ENCODE assay signal across 10 mouse cellular contexts in the genomic region with DNA sequence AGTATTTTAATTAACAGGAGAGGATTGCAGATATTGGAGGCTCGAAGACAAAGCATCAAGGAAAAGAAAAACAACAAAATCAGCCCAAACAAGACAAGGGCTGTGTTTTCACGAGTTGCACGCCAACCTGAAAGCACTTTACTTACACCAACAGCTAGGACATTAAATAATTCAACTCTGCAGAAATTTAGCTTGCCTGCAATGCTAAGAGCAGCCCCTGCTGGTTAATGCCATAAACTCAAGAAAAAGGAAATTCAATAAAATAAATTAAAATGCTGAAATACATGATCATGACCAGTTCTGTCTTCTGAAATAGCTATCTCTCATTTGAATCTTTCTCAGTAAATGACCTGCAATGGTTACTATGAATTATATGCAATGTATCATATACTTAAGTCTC.
DNase-seq lines count a peak whose midpoint lies in the region; ATAC-seq and TF ChIP-seq lines count a peak whose summit lies in the region.
"Had no signal": no experiment of that assay in that cellular context is flagged by ENCODE, and none has a peak within 500 bp of the region (broad histone marks: within the 10 kb centered on the region; RNA-seq: fewer than 3 reads in every experiment).

No protein-coding gene starts in this region.

- TF ChIP-seq EP300 in lung, postnatal 0 days (IDR thresholded peaks at IDR 0.05): no peak

- no peaks in the 10 kb centered on the region for H3K4me1 ChIP-seq in kidney, postnatal 0 days (replicated peaks; ENCODE audit: insufficient read depth, low read length)
- no peaks in the 10 kb centered on the region for H3K4me1 ChIP-seq in lung, postnatal 0 days (ENCODE audit: insufficient read depth, low read depth, low read length)
- H3K4me1 ChIP-seq in lung, adult 2 months (ENCODE audit: control insufficient read depth, insufficient read depth, low read length): no peaks in the 10 kb centered on the region
- H3K4me1 ChIP-seq: hindbrain, embryonic 12.5 days had no signal

- H3K27ac ChIP-seq in kidney, postnatal 0 days: no peak overlapping the region
- H3K27ac ChIP-seq in lung, postnatal 0 days (ENCODE audit: low read length): no peak overlapping the region
- H3K27ac ChIP-seq: hindbrain, embryonic 12.5 days had no signal

- no peak for TF ChIP-seq POLR2A in lung, adult 2 months (IDR thresholded peaks at IDR 0.05; ENCODE audit: borderline replicate concordance, extremely low read depth, low read depth, low read length)
- no peak for TF ChIP-seq POLR2A in brain, embryonic 14.5 days (IDR thresholded peaks at IDR 0.05; ENCODE audit: borderline replicate concordance, extremely low read depth, insufficient read depth, insufficient read length, poor library complexity, severe bottlenecking)

- no peaks in the 10 kb centered on the region for H3K27me3 ChIP-seq in kidney, postnatal 0 days (ENCODE audit: insufficient read depth, low read length)
- H3K27me3 ChIP-seq in lung, postnatal 0 days (replicated peaks; ENCODE audit: insufficient read depth, low read length): no peaks in the 10 kb centered on the region
- H3K27me3 ChIP-seq: hindbrain, embryonic 12.5 days had no signal

- H3K4me2 ChIP-seq in kidney, postnatal 0 days (ENCODE audit: low read length): no peak overlapping the region
- no peak overlapping the region for H3K4me2 ChIP-seq in lung, postnatal 0 days (replicated peaks; ENCODE audit: low read depth, low read length)
- H3K4me2 ChIP-seq: heart, embryonic 11.5 days; hindbrain, embryonic 12.5 days had no signal

- H3K9me3 ChIP-seq in kidney, postnatal 0 days (replicated peaks; ENCODE audit: low read length): no peaks in the 10 kb centered on the region
- no peaks in the 10 kb centered on the region for H3K9me3 ChIP-seq in lung, postnatal 0 days (ENCODE audit: low read length)
- H3K9me3 ChIP-seq: hindbrain, embryonic 12.5 days had no signal

- H3K4me3 ChIP-seq in kidney, postnatal 0 days (replicated peaks; ENCODE audit: low read depth, low read length): no peak overlapping the region
- H3K4me3 ChIP-seq in lung, postnatal 0 days (ENCODE audit: low read depth, low read length): no peak overlapping the region
- H3K4me3 ChIP-seq in lung, adult 2 months (replicated peaks; ENCODE audit: extremely low read depth, low read depth, low read length): no peak overlapping the region
- H3K4me3 ChIP-seq: hindbrain, embryonic 12.5 days had no signal

- no peaks in the 10 kb centered on the region for H3K36me3 ChIP-seq in kidney, postnatal 0 days (ENCODE audit: insufficient read depth, low read length)
- H3K36me3 ChIP-seq in lung, postnatal 0 days (ENCODE audit: insufficient read depth, low read length): no peaks in the 10 kb centered on the region
- H3K36me3 ChIP-seq: hindbrain, embryonic 12.5 days had no signal

- peak; percentile 81 for DNase-seq in kidney, postnatal 0 days (ENCODE audit: low spot score)
- no peak for DNase-seq in kidney, adult 9 months
- DNase-seq in lung, postnatal 0 days (ENCODE audit: low spot score): peak; percentile 25
- no peak for DNase-seq in lung, adult 2 months
- DNase-seq in brain, embryonic 14.5 days (ENCODE audit: low read depth): peak; percentile 78
- peak; percentile 55 for DNase-seq in retina, embryonic 14.5 days (ENCODE audit: low spot score)
- DNase-seq: thymus, postnatal 25 days had no signal

- 15% methylated on average over 3 of the region's 3 CpGs for WGBS in kidney, postnatal 0 days
- WGBS in lung, postnatal 0 days: 30% methylated on average over 3 of the region's 3 CpGs
- WGBS in lung, adult 2 months: 20% methylated on average over 3 of the region's 3 CpGs

- no peak for ATAC-seq in kidney, postnatal 0 days (replicated peaks; ENCODE audit: low FRiP score, low read depth)
- ATAC-seq in lung, postnatal 0 days: no peak
- ATAC-seq in erythroblast, adult 5-6 weeks (replicated peaks; ENCODE audit: low FRiP score, poor library complexity, severe bottlenecking): no peak

- no peak overlapping the region for H3K9ac ChIP-seq in kidney, postnatal 0 days (ENCODE audit: low read depth, low read length)
- no peak overlapping the region for H3K9ac ChIP-seq in lung, postnatal 0 days (replicated peaks; ENCODE audit: low read depth)
- H3K9ac ChIP-seq: hindbrain, embryonic 12.5 days had no signal

- TF ChIP-seq CTCF in kidney, postnatal 0 days (IDR thresholded peaks at IDR 0.05; ENCODE audit: low read depth): peak; percentile 78
- TF ChIP-seq CTCF in lung, postnatal 0 days (IDR thresholded peaks at IDR 0.05): peak; percentile 61
- no peak for TF ChIP-seq CTCF in lung, adult 2 months (IDR thresholded peaks at IDR 0.05; ENCODE audit: insufficient read depth, low read length)
- peak; percentile 25; the same call in 1 of the 2 replicates for TF ChIP-seq CTCF in brain, embryonic 14.5 days (IDR thresholded peaks at IDR 0.05; ENCODE audit: borderline replicate concordance, extremely low read depth, insufficient read depth, insufficient read length)

Comparison
In these comparisons a context has a peak if more than half of its experiments do, and no peak if none do; other contexts are left out.
1. DNase-seq: peak in kidney, postnatal 0 days (single experiment), lung, postnatal 0 days (single experiment), brain, embryonic 14.5 days (single experiment) and retina, embryonic 14.5 days (single experiment); none in kidney, adult 9 months (single experiment) and lung, adult 2 months (single experiment).